Mouse (Mus musculus): ENCODE measurements around the gene Wfdc3.
"Not testable (repeated sequence)": the region's sequence is repeated elsewhere in the genome, so short reads cannot be mapped to it uniquely, and the experiment has no call there.

Wfdc3 gene

DNA sequence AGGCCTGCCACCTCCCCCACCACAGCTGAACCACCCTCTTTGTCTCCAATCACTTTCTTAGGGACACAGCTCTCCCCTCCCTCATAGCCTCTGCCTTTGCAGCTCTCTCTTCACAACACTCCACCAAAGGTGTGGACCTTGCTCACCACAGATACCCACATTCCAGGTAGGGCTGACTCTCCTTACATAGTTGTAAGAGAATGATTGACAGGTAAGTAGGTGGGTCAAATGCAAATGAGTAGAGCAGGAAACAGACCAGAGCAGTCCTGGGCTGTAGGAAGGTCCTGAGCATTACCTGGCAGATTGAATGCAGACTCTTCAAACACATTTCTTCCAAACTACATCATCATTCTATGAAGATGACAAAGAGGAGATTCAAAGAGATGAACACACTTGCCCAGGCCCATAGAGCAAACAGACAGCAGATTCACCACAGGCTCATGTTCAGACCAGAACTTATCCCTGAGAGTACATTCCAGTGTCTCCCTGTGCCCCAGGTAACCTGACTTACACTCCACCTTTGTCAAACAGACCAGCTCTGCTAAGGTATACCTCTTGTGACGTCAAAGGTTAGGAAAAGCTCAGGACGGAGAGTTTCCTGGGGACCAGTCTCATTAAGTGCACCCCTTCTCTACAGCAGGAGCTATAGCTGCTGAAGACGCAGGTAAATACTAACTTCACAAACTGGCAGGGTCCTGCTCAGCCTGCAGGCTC is 8.2 kb downstream of the Wfdc3 start:
- DNase-seq (ENCODE audit: low spot score in 2 of 2): no peak

GRCm38 (mm10) chr2:164735446-164735845 is 10.3 kb downstream of the Wfdc3 start:
- no peak for DNase-seq (ENCODE audit: low spot score in 2 of 2)

GRCm38 (mm10) chr2:164734839-164735238 is 10.9 kb downstream of the Wfdc3 start:
- no peak for DNase-seq (ENCODE audit: low spot score in 2 of 2)

DNA sequence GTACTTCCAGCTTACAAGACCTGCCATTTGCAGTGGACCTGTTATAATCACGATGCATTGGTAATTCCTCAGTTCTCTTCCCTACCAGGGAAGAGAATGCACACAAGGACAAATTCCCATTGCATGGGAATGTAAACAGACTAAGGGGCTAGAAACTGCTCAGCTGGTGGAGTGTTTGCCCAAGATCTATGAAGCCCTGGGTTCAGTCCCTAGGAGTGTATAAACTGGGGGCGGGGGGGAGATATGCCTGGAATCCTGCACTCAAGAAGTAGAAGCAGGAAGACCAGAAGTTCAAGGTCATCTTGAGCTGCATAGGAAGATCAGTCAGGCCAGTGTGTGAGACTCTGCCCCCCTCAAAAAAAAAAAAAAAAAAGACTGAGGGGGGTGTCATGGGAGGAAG is 12.5 kb downstream of the Wfdc3 start:
- no peak for DNase-seq (ENCODE audit: low spot score in 2 of 2)

- no peak for DNase-seq (ENCODE audit: low spot score in 2 of 2)
Measured at GRCm38 (mm10) chr2:164731719-164732118, 14.0 kb downstream of the Wfdc3 start.

DNA sequence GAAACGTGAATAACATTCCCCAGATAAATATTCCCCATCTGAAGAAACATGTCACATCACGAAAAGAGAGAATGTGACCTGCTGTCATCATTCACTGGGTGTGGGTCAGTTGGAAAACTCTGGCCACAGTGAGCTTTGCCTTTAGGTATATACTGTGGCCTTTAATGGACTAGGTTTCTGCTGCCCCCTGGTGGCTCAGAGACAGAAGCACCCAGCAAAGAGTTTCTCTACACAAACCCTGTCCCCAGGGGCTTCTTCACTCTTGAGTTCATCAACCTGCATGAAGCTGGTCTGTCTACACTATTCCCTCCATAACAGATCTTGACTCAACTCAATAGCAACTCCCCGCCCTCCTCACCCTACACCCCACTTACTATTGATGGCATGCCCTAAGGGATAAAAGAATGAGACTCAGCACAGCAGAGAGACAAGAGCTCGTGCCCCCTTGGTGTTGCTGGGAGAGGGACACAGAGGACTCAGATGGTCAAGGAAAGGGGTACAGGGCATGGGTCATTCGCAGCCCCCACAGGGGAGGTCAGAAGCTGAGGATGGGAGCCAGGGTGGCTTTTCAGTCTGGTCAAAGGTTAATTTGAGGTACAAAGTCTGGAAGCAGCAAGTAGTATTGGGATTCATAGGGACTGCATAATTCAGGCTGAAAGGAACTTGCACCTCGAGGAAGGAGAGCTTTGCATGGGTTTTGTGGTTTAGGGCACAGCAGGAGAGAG is 19.7 kb downstream of the Wfdc3 start:
- DNase-seq (ENCODE audit: low spot score in 2 of 2): peak; percentile 35 to 71

- no peak for DNase-seq (ENCODE audit: low spot score in 2 of 2)
Measured at GRCm38 (mm10) chr2:164723276-164723675, 22.5 kb downstream of the Wfdc3 start.

DNA sequence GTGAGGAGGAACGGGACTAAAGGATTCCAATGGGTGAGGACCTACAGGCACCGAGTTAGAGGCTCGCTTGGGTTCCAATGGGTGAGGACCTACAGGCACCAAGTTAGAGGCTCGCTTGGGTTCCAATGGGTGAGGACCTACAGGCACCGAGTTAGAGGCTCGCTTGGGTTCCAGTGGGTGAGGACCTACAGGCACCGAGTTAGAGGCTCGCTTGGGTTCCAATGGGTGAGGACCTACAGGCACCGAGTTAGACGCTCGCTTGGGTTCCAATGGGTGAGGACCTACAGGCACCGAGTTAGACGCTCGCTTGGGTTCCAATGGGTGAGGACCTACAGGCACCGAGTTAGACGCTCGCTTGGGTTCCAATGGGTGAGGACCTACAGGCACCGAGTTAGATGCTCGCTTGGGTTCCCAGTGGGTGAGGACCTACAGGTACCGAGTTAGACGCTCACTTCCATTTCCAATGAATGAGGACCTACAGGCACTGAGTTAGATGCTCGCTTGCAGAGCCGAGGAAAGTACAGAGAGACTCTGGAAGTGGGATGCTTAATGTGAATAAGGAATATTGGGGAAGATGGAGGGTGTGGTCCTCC is 29.4 kb downstream of the Wfdc3 start:
- DNase-seq (ENCODE audit: low spot score in 2 of 2): not testable (repeated sequence)

- no peak for DNase-seq (ENCODE audit: low spot score in 2 of 2)
Measured at GRCm38 (mm10) chr2:164715005-164715404, 30.7 kb downstream of the Wfdc3 start, which contains the start of gene Spint5. Gene Spint5 (plus strand): TSS chr2:164715305.

GRCm38 (mm10) chr2:164705991-164706390 is 39.7 kb downstream of the Wfdc3 start:
- DNase-seq (ENCODE audit: low spot score in 2 of 2): no peak

DNA sequence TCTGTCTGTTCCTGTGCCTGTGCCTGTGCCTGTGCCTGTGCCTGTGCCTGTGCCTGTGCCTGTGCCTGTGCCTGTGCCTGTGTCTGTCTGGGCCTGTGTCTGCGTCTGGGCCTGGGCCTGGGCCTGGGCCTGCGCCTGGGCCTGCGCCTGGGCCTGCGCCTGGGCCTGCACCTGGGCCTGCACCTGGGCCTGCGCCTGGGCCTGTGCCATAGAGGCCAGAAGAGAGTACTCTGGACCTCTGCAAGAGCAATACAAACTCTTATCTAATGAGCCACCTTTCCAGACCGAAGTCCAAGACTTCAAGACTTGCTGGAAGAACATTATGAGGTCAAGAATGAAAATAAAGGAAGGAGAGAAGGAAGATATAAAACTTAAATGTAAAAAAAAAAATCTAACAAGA is 40.4 kb downstream of the Wfdc3 start:
- no peak for DNase-seq (ENCODE audit: low spot score in 2 of 2)

- no peak for DNase-seq (ENCODE audit: low spot score in 2 of 2)
Measured at GRCm38 (mm10) chr2:164704235-164704634, 41.5 kb downstream of the Wfdc3 start.

DNA sequence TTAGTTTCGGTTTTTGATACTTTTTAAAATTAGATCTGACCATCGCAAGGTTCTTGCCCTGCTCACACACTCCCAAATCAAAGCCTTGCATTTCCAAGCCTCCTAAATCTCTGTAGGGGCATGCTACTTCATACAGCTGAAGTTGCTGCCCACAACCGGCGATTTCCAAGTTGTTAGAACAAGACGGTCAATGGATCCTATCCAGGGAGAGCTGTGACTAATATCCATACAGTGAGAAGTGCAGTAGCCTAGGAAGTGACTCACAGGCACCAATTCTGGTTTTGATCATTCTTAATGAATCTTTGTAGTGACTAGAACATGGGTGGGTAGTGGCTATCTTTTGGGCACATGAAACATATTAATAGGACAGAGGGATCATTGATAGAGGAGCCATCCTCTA is 44.0 kb downstream of the Wfdc3 start:
- DNase-seq (ENCODE audit: low spot score in 2 of 2): no peak

- no peak for DNase-seq (ENCODE audit: low spot score in 2 of 2)
Measured at GRCm38 (mm10) chr2:164700959-164701358, 44.8 kb downstream of the Wfdc3 start.

DNA sequence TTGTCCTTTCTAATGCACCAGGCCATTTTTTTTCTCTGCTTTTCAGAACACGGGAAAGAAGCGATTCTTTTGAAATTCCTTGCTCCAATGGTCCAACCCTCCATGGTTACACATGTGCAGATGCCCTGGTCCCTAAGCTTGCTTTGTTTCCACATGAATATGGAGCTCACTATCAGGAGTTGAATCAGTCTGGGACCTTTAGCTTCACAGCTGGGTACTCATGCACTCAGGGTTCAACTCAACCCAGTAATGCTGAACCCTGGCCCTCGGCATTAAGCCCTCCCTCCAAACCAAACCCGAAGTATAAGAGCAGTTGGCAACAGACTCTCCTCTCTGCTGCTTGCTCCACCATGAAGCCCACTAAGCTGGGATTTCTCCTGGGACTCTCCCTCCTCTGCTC is 47.5 kb downstream of the Wfdc3 start, which contains the start of gene Spint4:
Gene Spint4, plus strand, starts transcription at position 301 of the 400 bp plus-strand sequence.
- DNase-seq (ENCODE audit: low spot score in 2 of 2): no peak

GRCm38 (mm10) chr2:164684807-164685206 is 60.9 kb downstream of the Wfdc3 start, which contains the start of gene Wfdc13:
Gene Wfdc13 (plus strand): TSS chr2:164685107.
- DNase-seq (ENCODE audit: low spot score in 2 of 2): no peak

All from urinary bladder, postnatal 4 days (tissue).